Mouse (Mus musculus): ENCODE data around the gene Phf24.

DNA sequence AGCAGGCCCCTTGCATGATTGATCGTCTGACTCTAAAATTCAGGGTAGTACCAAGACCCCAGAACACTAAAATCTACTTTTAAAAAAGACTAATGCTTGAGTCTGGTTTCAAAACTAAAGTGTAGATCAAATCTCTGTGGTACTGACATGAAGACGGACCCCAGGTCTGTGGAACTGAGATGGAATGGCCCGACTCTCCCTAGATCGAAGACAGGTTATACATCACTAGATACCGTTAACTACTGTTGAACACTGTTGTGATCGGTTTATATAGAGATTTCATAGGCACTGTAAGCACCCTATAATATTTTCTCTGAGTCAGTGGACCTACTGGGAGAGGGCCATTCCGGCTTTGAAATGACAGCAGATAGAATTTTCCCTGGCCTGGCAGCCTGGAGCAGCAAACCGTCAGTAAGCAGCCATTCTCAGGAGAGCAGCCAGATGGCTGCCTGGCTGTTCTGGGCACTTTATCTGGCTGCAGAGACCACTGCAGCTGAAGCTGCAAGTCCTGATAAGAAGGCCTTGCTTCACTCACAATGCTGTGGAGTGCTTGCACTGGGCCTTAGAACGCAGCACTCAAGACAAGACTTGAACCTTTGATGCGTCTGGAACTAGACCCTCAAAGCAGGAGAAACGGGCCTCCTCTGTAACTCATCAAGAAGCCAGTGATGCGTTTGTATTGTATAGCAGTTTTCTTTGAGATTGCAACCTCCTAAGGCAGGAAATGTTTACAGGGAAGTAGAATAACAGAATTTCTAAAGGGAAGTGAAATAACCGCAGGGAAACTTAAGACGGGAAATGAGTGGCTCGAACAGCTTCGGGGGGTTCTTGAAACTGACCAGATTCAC, 36.4 kb upstream of the Phf24 start:
- TF ChIP-seq POLR2A (IDR thresholded peaks at IDR 0.05; ENCODE audit: low read depth, low read length) (no peak), CTCF (IDR thresholded peaks at IDR 0.05; ENCODE audit: extremely low read depth, insufficient read depth, insufficient read length, insufficient replicate concordance) (no peak)
